Mouse (Mus musculus) ES-E14 (cell line): ENCODE data around the gene Ephx3.

Experiments used
- MAFK ChIP-seq: IDR thresholded peaks from 2 replicates; pipeline ENCODE4 v1.6.1; 2014; ENCODE audit warnings: mild to moderate bottlenecking, low read depth, low read length, inconsistent platforms; ENCODE audit not compliant: insufficient read depth
- ZNF384 ChIP-seq: IDR thresholded peaks from 2 replicates; pipeline ENCODE4 v1.6.1; 2012; ENCODE audit warnings: low read depth, low read length, inconsistent platforms

- no peak for TF ChIP-seq ZNF384
- TF ChIP-seq MAFK = no peak
Observed at GRCm38 (mm10) chr17:32207586-32208245, 18.4 kb upstream of the Ephx3 start.
